Mouse (Mus musculus): ENCODE data around the gene Ttc28. TPM values are rescaled to one million over a fixed set of nuclear protein-coding genes. Genes with fewer than 3 reads are reported as not detected.

The Ttc28 gene
- total and polyA plus RNA-seq, 2 experiments from 2014 or later, result 10.6 to 53.1 TPM

DNA sequence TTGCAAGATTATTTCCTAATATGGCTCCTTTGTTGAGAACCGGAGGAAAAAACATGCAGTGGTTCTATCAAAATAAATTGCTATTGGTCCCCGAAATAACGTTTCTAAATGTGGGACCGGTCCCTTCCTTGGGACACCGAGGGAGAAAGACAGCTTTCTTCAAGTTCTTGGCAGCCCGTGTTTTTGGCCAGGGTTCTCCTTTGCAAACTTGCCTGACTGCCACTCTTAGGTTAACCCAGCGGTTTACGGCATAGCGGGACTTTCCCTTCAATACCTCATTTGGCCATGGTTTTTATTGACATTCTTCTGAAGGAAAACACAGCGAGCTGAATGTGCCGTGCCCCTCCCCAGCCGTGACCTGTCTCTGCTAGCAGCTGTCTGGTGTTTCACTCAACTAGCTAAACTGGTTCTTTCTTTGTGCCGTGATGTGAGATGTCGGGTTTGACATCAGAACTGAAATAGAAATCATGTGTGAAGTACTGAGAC, 100.3 kb downstream of the Ttc28 start:
- no peaks in the 10 kb centered on the region for H3K9me3 ChIP-seq (ENCODE audit: low read length)
- H3K4me3 ChIP-seq (ENCODE audit: low read depth, low read length), result peak overlapping the region; percentile 85
- under 1% methylated on average over 14 of the region's 14 CpGs for WGBS
- TF ChIP-seq CTCF (IDR thresholded peaks at IDR 0.05), result no peak
- peaks cover 8% of the 10 kb centered on the region; the same call in 1 of the 2 replicates for H3K4me1 ChIP-seq (ENCODE audit: insufficient read depth, low read length)
- no peaks in the 10 kb centered on the region for H3K36me3 ChIP-seq (ENCODE audit: insufficient read depth, low read length)
- peak overlapping the region; percentile 91 for H3K9ac ChIP-seq (replicated peaks; ENCODE audit: low read length, poor library complexity, severe bottlenecking)
- no peak for ATAC-seq (ENCODE audit: low FRiP score)
- peak overlapping the region; percentile 85 for H3K27ac ChIP-seq (ENCODE audit: low read depth, low read length)
- peak overlapping the region; percentile 79 for H3K4me2 ChIP-seq (ENCODE audit: low read depth, low read length, poor library complexity, severe bottlenecking)
- H3K27me3 ChIP-seq (ENCODE audit: insufficient read depth, low read length), result no peaks in the 10 kb centered on the region
- DNase-seq (ENCODE audit: low spot score), result peak; percentile 52

DNA sequence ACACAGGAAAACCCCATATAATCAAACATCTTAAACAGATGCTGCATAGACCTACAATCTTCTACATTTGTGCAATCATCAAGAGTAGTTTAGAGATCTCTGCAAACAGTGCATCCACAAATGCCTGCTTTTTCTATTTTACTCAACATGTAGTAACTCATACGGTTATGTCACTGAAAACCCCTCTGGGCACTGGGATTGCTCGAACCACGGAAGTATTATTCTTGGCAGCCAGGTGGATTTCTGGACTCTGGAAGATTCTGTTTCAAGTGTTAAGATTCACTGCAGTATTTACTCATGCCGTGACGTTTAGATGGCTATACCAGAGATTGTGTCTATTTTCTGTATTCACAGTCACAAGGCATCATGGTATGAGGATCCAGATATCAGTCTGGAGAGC, 101.0 kb downstream of the Ttc28 start:
- ATAC-seq (ENCODE audit: low FRiP score) (no peak), DNase-seq (ENCODE audit: low spot score) (peak; percentile 33)
- Histone ChIP-seq H3K4me1 (ENCODE audit: insufficient read depth, low read length) (peaks cover 8% of the 10 kb centered on the region; the same call in 1 of the 2 replicates), H3K9me3 (ENCODE audit: low read length) (no peaks in the 10 kb centered on the region), H3K4me3 (ENCODE audit: low read depth, low read length) (peak overlapping the region; percentile 85), H3K4me2 (ENCODE audit: low read depth, low read length, poor library complexity, severe bottlenecking) (peak overlapping the region; percentile 79), H3K36me3 (ENCODE audit: insufficient read depth, low read length) (no peaks in the 10 kb centered on the region), H3K27me3 (ENCODE audit: insufficient read depth, low read length) (no peaks in the 10 kb centered on the region), H3K9ac (replicated peaks; ENCODE audit: low read length, poor library complexity, severe bottlenecking) (peak overlapping the region; percentile 91), H3K27ac (ENCODE audit: low read depth, low read length) (peak overlapping the region; percentile 85)
- WGBS, result 24% methylated on average over 5 of the region's 5 CpGs
- no peak; the same call in 1 of the 2 replicates for TF ChIP-seq CTCF (IDR thresholded peaks at IDR 0.05)

DNA sequence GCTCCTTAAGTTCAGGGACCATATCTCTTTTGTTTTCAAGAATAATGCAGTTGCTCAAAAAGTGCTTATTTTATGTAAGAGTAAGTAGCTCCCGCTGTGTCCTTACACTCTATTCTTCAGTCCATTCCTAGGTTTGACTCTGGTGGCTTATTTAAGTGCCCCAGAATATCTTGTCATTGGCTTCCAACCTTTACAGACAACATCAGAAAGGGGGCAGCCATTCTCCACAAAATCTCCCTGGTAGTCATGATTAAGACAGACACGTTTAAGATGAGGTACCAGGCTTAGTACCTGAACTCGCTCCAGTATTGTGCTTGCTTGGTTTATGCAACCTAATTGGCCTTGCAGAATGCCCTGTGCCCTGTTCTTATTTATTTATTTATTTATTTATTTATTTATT, 102.8 kb downstream of the Ttc28 start:
- WGBS, result 41% methylated on average over 3 of the region's 3 CpGs
- Histone ChIP-seq H3K9ac (replicated peaks; ENCODE audit: low read length, poor library complexity, severe bottlenecking) (no peak overlapping the region), H3K9me3 (ENCODE audit: low read length) (no peaks in the 10 kb centered on the region), H3K27ac (ENCODE audit: low read depth, low read length) (no peak overlapping the region), H3K27me3 (ENCODE audit: insufficient read depth, low read length) (no peaks in the 10 kb centered on the region), H3K36me3 (ENCODE audit: insufficient read depth, low read length) (no peaks in the 10 kb centered on the region), H3K4me1 (ENCODE audit: insufficient read depth, low read length) (peaks cover 8% of the 10 kb centered on the region; the same call in 1 of the 2 replicates), H3K4me3 (ENCODE audit: low read depth, low read length) (peak overlapping the region; percentile 85; the same call in 1 of the 2 replicates), H3K4me2 (ENCODE audit: low read depth, low read length, poor library complexity, severe bottlenecking) (peak overlapping the region; percentile 79)
- peak; percentile 63 for DNase-seq (ENCODE audit: low spot score)
- peak; percentile 69 for TF ChIP-seq CTCF (IDR thresholded peaks at IDR 0.05)
- ATAC-seq (ENCODE audit: low FRiP score), result no peak

DNA sequence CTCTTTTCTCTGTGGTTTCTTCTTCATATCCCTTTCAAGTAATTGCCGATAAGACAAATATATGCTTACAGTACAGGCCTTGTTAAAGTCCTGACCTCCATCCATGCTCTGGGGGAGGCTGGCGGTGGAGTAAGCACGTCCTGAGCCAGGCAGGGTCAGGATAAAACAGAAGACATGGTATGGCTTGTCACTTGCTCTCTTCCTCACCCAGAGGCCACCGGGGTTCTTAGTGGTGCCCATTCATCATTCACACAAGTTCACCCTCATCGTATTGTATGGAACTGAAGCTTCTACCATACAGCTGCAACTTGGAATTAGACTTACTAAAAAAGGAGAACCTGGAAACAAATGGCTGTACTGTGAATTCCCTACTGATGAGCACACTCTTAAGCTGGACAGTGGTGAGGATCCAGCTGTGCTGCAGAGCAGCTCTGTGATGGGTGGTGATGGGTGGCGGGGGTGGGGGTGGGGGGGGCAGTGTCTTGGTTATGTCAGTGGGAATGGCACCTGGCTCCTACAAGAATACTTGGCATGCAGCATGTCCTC, 104.6 kb downstream of the Ttc28 start:
- DNase-seq (ENCODE audit: low spot score) (no peak), ATAC-seq (ENCODE audit: low FRiP score) (no peak)
- H3K4me1 ChIP-seq (ENCODE audit: insufficient read depth, low read length), result peaks cover 8% of the 10 kb centered on the region; the same call in 1 of the 2 replicates
- no peak overlapping the region for H3K27ac ChIP-seq (ENCODE audit: low read depth, low read length)
- H3K4me3 ChIP-seq (ENCODE audit: low read depth, low read length), result no peak overlapping the region
- H3K9ac ChIP-seq (replicated peaks; ENCODE audit: low read length, poor library complexity, severe bottlenecking), result no peak overlapping the region
- 81% methylated on average over 6 of the region's 6 CpGs for WGBS
- H3K36me3 ChIP-seq (ENCODE audit: insufficient read depth, low read length), result no peaks in the 10 kb centered on the region; the same call in 1 of the 2 replicates
- H3K27me3 ChIP-seq (ENCODE audit: insufficient read depth, low read length), result no peaks in the 10 kb centered on the region
- H3K4me2 ChIP-seq (ENCODE audit: low read depth, low read length, poor library complexity, severe bottlenecking), result no peak overlapping the region
- no peak for TF ChIP-seq CTCF (IDR thresholded peaks at IDR 0.05)
- no peaks in the 10 kb centered on the region for H3K9me3 ChIP-seq (ENCODE audit: low read length)

DNA sequence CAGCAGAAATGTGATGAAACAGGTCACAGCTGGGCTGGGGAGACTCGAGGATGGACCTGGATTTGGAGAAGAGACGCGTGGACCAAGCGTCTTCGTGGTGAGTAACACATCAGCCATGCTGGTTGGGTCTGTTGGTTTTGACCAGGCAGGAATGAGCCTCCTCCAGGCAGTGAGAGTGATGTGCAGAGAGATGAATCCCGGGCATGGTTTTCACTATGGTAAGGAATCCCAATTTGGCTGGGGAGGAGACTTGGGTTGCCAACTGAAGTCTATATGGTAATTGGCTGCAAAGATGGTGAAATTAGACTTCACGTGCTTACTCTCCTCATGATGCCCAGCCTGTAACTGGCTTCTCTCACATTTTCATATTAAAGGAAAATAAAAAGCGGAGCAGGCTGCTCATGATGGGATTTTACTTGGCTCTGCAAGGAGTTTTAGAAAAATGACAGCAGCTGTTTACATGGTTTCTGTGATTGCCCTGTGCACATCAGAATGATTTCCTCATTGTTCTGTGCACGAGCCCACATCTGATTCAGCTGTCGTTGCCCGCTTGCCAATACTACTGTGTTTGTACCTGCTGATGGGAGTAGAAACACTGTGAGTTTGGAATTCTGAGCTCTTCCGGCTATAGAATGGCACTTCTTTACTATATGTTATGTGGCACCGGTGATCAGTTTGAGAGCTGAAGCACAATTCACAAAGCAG, 117.4 kb downstream of the Ttc28 start:
- Histone ChIP-seq H3K4me3 (ENCODE audit: low read depth, low read length) (no peak overlapping the region), H3K36me3 (ENCODE audit: insufficient read depth, low read length) (no peaks in the 10 kb centered on the region), H3K9me3 (ENCODE audit: low read length) (no peaks in the 10 kb centered on the region), H3K4me2 (ENCODE audit: low read depth, low read length, poor library complexity, severe bottlenecking) (no peak overlapping the region), H3K9ac (replicated peaks; ENCODE audit: low read length, poor library complexity, severe bottlenecking) (no peak overlapping the region), H3K27me3 (ENCODE audit: insufficient read depth, low read length) (no peaks in the 10 kb centered on the region), H3K27ac (ENCODE audit: low read depth, low read length) (peak overlapping the region; percentile 51), H3K4me1 (ENCODE audit: insufficient read depth, low read length) (peaks cover 4% of the 10 kb centered on the region; the same call in 1 of the 2 replicates)
- 64% methylated on average over 13 of the region's 13 CpGs for WGBS
- peak; percentile 61 for DNase-seq (ENCODE audit: low spot score)
- no peak for ATAC-seq (ENCODE audit: low FRiP score)
- TF ChIP-seq CTCF (IDR thresholded peaks at IDR 0.05), result no peak

DNA sequence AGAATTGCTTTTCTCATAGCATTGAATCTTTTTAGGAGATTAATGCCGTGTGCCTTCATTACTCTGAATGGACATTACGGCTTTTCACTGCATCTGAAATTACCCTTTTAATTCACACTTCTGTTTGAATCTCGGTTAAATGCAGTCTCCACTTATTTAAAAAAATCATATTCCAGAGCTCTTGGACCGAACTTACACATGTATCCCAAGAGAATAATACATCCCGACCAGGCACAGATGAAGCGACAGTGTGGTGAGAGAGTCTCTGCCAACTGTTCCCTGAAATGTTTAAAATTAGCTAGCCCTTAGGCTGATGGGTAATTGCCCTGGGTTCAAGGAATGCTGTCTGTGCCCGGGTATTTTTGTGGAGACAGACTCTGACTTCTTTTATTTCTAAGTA, 118.1 kb downstream of the Ttc28 start:
- Histone ChIP-seq H3K4me3 (ENCODE audit: low read depth, low read length) (no peak overlapping the region), H3K36me3 (ENCODE audit: insufficient read depth, low read length) (no peaks in the 10 kb centered on the region), H3K4me1 (ENCODE audit: insufficient read depth, low read length) (peaks cover 4% of the 10 kb centered on the region; the same call in 1 of the 2 replicates), H3K4me2 (ENCODE audit: low read depth, low read length, poor library complexity, severe bottlenecking) (no peak overlapping the region), H3K27ac (ENCODE audit: low read depth, low read length) (no peak overlapping the region), H3K27me3 (ENCODE audit: insufficient read depth, low read length) (no peaks in the 10 kb centered on the region), H3K9ac (replicated peaks; ENCODE audit: low read length, poor library complexity, severe bottlenecking) (no peak overlapping the region), H3K9me3 (ENCODE audit: low read length) (no peaks in the 10 kb centered on the region)
- ATAC-seq (ENCODE audit: low FRiP score), result no peak
- DNase-seq (ENCODE audit: low spot score), result no peak
- 48% methylated on average over 7 of the region's 7 CpGs for WGBS
- TF ChIP-seq CTCF (IDR thresholded peaks at IDR 0.05), result no peak

All from midbrain, postnatal 0 days (tissue).